Mouse (Mus musculus) limb, embryonic 12.5 days (tissue): Measurements from ENCODE around the gene Cd300a. TPM values are rescaled to one million over a fixed set of nuclear protein-coding genes. Genes with fewer than 3 reads are reported as not detected.

Source experiments
- ATAC-seq: fragments of 200-750 bp; cut with Nextera tagmentation; 2 replicates; pipeline ENCODE4 v1.8.0; 2017; ENCODE audit warnings: low read depth, moderate TSS enrichment; ENCODE audit not compliant: insufficient number of reproducible peaks, insufficient read depth, low FRiP score, low TSS enrichment
- H3K27ac ChIP-seq: fragments of 300-500 bp; sonication (generic); 2 replicates; pipeline ENCODE4 v1.5.1; 2016; ENCODE audit warnings: mild to moderate bottlenecking, moderate library complexity
- H3K27me3 ChIP-seq: fragments of 300-500 bp; sonication (generic); 2 replicates; pipeline ENCODE4 v1.6.1; 2016; ENCODE audit warnings: mild to moderate bottlenecking, moderate library complexity
- H3K36me3 ChIP-seq: fragments of 300-500 bp; sonication (generic); 2 replicates; pipeline ENCODE4 v1.6.1; 2016; ENCODE audit warnings: mild to moderate bottlenecking, moderate library complexity
- H3K4me1 ChIP-seq: fragments of 300-500 bp; sonication (generic); replicated peaks from 2 replicates; pipeline ENCODE4 v1.6.1; 2016
- H3K4me2 ChIP-seq: fragments of 300-500 bp; sonication (generic); 2 replicates; pipeline ENCODE4 v1.6.1; 2016; ENCODE audit warnings: mild to moderate bottlenecking, moderate library complexity
- H3K4me3 ChIP-seq: fragments of 300-500 bp; sonication (generic); replicated peaks from 2 replicates; pipeline ENCODE4 v1.5.1; 2016; ENCODE audit warnings: mild to moderate bottlenecking
- H3K9ac ChIP-seq: fragments of 300-500 bp; sonication (generic); replicated peaks from 2 replicates; pipeline ENCODE4 v1.6.1; 2016; ENCODE audit warnings: mild to moderate bottlenecking, moderate library complexity
- H3K9me3 ChIP-seq: fragments of 300-500 bp; sonication (generic); 2 replicates; pipeline ENCODE4 v1.6.1; 2016; ENCODE audit warnings: mild to moderate bottlenecking, moderate library complexity
- WGBS: fragments of 180-500 bp; shearing (Covaris S2); methylation state at CpG from one replicate; pipeline ENCODE4 v1.1.7; 2016; 5-methylcytosine and 5-hydroxymethylcytosine counted together
- polyA plus RNA-seq: library from polyadenylated mRNA; unstranded; fragments of >200 nt; fragmentation: Nextera tagmentation; extraction: Ambion mirVana; gene quantifications from 2 replicates; pipeline ENCODE4 v1.2.1, GENCODE M21; 2016

Gene Cd300a
- 0.70 and 0.88 TPM in 2 replicates for polyA plus RNA-seq

DNA sequence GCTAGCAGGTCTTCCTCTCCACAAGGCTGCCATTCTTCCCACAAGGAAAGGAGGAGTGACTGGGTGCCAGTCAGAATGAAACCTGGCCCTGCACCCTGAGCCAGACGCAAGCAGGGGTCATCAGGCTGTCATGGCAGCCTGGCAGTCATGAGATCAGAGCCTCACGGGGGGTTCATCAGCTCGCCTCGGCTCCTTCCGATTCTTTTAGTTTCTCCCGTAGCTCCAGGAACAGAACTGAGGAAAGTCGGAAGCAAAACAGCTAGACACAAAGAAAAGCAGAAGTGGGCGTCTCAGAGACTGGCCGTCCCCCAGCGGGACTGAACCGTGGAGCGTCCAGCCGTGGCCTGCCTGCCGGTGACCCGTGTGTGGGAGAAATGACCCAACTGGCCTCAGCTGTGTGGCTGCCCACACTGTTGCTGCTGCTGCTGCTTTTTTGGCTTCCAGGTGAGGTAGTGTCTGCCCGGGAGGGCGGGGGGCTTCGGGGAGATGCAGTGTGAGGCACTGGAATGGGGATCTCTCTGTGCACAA is at the start of gene Cd300a:
Gene Cd300a (plus strand): TSS at position 51 of the 528 bp plus-strand sequence.
- H3K9me3 ChIP-seq, result no peaks in the 10 kb centered on the region
- no peaks in the 10 kb centered on the region for H3K4me1 ChIP-seq
- H3K27me3 ChIP-seq, result 0 out of 2 replicates have a peak, but pooled peaks cover 3% of the 10 kb centered on the region
- 85% methylated on average over 18 of the region's 18 CpGs for WGBS
- no peaks in the 10 kb centered on the region for H3K36me3 ChIP-seq
- no peak within 1 kb of the TSS for H3K27ac ChIP-seq
- H3K4me2 ChIP-seq, result no peak within 1 kb of the TSS
- ATAC-seq, result no peak
- H3K4me3 ChIP-seq, result no peak within 1 kb of the TSS
- H3K9ac ChIP-seq, result no peak within 1 kb of the TSS

DNA sequence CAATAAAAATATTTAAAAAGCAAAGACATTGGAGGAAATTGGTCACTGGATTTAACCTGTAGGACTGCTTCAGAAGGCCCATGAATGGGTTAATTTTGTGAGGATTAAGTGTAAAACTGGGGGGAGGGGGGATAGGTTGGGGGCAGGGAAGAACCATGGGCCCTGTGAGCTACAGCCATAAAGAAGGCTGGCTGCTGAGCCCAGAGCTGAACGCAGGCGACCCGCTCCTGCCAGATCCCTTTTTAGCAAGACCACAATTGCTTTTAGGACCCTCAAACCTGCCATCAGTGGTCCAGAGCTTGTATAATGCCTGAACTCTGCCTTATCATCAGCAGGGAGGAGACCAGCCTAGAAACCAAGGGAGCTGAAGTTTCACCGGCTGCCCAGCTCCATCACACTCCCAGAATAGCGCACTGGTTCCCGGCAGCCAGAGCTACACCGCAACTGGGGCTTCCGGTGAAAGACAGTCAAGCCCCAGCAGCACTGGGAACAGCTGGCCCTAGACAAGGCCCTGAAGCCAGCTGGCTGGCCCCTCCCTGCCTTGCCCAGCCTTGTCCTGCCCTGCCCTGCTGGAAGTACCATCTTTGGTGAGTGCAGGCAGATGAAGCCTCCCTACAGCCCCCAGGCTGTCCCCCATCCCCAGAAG is 45.9 kb upstream of the Cd300a start:
- Histone ChIP-seq H3K4me1 (peaks cover 33% of the 10 kb centered on the region), H3K9me3 (peaks cover 6% of the 10 kb centered on the region; the same call in 1 of the 2 replicates), H3K27ac (peak overlapping the region; percentile 96), H3K9ac (peak overlapping the region; percentile 45; the same call in 1 of the 2 replicates), H3K4me3 (peak overlapping the region; percentile 11; the same call in 1 of the 2 replicates), H3K27me3 (no peaks in the 10 kb centered on the region), H3K36me3 (no peaks in the 10 kb centered on the region), H3K4me2 (peak overlapping the region; percentile 44)
- 3% methylated on average over 8 of the region's 8 CpGs for WGBS
- ATAC-seq, result peak; percentile 62

DNA sequence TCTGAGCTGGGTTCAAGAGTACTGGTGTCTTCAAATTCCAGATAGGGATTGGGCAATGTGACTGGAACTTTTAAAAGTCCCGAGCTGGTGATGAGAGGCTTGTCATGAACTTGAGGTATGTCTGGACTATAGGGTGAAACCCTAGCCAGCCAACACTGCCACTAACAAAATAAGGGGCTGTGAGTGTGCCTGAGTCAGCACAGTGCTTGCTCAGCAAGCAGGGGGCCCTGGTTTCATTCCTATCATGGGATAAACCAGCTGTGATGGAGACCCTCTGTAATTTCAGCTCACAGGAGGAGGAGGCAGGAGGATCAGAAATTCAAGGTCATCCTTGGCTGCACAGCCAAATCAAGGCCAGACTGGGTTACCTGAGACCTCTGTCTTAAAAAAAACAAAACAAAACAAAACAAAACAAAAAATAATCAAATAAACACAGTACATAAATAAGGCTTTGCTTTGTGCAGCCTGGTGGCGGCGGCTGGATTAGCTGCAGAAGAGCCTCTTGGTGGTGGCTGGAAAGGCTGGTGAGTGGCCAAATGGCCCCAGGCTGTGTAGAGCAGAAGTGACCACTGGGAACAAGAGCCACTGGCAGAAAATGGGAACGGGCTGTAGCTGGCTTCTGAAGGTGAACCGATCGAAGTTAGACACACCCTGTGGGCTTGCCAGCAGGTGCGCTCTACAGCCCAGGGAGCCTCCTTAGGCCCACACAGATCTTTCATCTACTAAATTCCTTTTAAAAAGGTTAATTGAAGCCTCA is 45.2 kb upstream of the Cd300a start:
- peak overlapping the region; percentile 45; the same call in 1 of the 2 replicates for H3K9ac ChIP-seq
- H3K4me1 ChIP-seq, result peaks cover 38% of the 10 kb centered on the region
- 60% methylated on average over 7 of the region's 7 CpGs for WGBS
- ATAC-seq, result 0 out of 2 replicates have a peak, but pooled peaks have one; percentile 13
- peak overlapping the region; percentile 96 for H3K27ac ChIP-seq
- H3K9me3 ChIP-seq, result peaks cover 6% of the 10 kb centered on the region; the same call in 1 of the 2 replicates
- H3K4me3 ChIP-seq, result 0 out of 2 replicates have a peak overlapping the region, but pooled peaks have one; percentile 11
- no peaks in the 10 kb centered on the region for H3K36me3 ChIP-seq
- no peaks in the 10 kb centered on the region for H3K27me3 ChIP-seq
- H3K4me2 ChIP-seq, result peak overlapping the region; percentile 44

GRCm38 (mm10) chr11:114846336-114846735 is 43.5 kb upstream of the Cd300a start:
- H3K36me3 ChIP-seq, result no peaks in the 10 kb centered on the region
- no peak for ATAC-seq
- no peak overlapping the region for H3K4me2 ChIP-seq
- H3K27ac ChIP-seq, result 0 out of 2 replicates have a peak overlapping the region, but pooled peaks have one; percentile 25
- H3K4me1 ChIP-seq, result peaks cover 50% of the 10 kb centered on the region
- H3K9ac ChIP-seq, result no peak overlapping the region
- H3K9me3 ChIP-seq, result no peaks in the 10 kb centered on the region
- no peak overlapping the region for H3K4me3 ChIP-seq
- H3K27me3 ChIP-seq, result no peaks in the 10 kb centered on the region
- 68% methylated on average over 4 of the region's 4 CpGs for WGBS

- 75% methylated on average over 5 of the region's 5 CpGs for WGBS
- no peak overlapping the region for H3K4me3 ChIP-seq
- ATAC-seq, result no peak
- no peaks in the 10 kb centered on the region for H3K9me3 ChIP-seq
- H3K27ac ChIP-seq, result 0 out of 2 replicates have a peak overlapping the region, but pooled peaks have one; percentile 25
- no peak overlapping the region for H3K9ac ChIP-seq
- no peaks in the 10 kb centered on the region for H3K36me3 ChIP-seq
- H3K27me3 ChIP-seq, result no peaks in the 10 kb centered on the region
- no peak overlapping the region for H3K4me2 ChIP-seq
- peaks cover 50% of the 10 kb centered on the region for H3K4me1 ChIP-seq
Observed at GRCm38 (mm10) chr11:114847008-114847407, 42.8 kb upstream of the Cd300a start.

GRCm38 (mm10) chr11:114849572-114849971 is 40.3 kb upstream of the Cd300a start:
- Histone ChIP-seq H3K4me1 (peaks cover 51% of the 10 kb centered on the region), H3K9me3 (no peaks in the 10 kb centered on the region), H3K36me3 (no peaks in the 10 kb centered on the region), H3K9ac (peak overlapping the region; percentile 28; the same call in 1 of the 2 replicates), H3K27me3 (no peaks in the 10 kb centered on the region), H3K4me3 (no peak overlapping the region; the same call in 1 of the 2 replicates), H3K27ac (0 out of 2 replicates have a peak overlapping the region, but pooled peaks have one; percentile 64), H3K4me2 (peak overlapping the region; percentile 95)
- no peak for ATAC-seq
- 10% methylated on average over 2 of the region's 2 CpGs for WGBS

DNA sequence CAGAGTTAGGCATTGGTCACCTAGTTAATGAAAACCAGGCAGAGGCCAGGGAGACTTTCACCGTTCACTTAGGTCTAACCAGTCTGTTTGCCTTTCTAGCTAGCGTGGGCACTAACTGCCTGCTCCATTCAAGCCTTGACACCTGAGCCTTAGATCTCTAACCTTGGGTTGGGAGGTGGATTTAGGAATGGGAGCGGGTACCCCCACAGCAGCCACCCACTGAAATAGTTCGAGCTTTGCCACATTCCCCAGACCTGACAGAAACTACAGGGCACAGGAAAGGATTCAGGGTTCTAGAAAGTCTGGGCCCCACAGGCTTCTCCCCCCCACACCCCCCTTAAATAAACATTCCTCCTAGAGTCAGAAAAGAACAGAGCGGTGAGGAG is 39.8 kb upstream of the Cd300a start:
- no peaks in the 10 kb centered on the region for H3K36me3 ChIP-seq
- no peak for ATAC-seq
- H3K27ac ChIP-seq, result peak overlapping the region; percentile 64
- H3K4me3 ChIP-seq, result peak overlapping the region; percentile 85
- H3K27me3 ChIP-seq, result no peaks in the 10 kb centered on the region
- peak overlapping the region; percentile 28; the same call in 1 of the 2 replicates for H3K9ac ChIP-seq
- H3K4me2 ChIP-seq, result peak overlapping the region; percentile 95
- H3K4me1 ChIP-seq, result peaks cover 50% of the 10 kb centered on the region
- H3K9me3 ChIP-seq, result no peaks in the 10 kb centered on the region
- WGBS, result 2% methylated on average over 5 of the region's 5 CpGs

DNA sequence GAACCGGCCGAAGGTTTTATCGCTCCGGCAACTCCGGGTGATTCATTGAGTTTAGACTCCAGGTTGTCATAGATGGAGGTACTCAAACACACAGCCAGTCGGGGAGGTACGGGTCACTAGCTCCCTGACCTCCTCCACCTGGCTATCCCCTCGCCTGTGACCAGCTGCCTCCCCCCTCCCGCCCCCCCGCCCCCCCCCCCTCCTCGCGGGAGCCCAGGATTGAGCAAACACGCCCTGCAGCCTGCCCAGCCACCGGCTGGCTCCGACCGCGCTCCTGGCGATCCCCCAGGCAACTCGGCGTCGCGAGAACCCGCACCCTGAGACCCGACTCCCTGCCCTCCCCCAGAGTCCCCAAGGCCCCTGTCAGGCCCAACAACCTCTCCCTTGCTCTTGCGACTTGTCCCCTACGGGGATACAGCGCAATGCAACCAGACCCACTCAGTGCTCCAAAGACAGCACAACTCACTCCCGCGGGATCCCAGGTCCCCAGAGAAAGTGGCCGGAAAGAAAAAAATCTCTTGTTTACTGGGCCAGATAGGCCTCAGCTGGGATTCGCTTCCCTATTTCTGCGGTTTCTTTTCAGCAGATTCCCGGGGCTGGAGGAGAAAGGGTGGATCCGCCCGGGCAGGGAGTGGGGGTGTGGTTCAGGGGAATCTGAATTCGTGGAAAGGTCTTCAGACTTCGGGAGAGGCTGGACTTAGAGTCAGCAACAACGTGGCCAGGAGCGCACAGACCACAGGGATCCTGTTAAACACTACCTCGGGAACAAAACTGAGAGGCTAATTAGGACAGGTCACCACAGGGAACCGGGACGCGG is 39.2 kb upstream of the Cd300a start, which contains the start of gene Gprc5c:
Gene Gprc5c (plus strand): TSS at position 701 of the 817 bp plus-strand sequence.
- under 1% methylated on average over 37 of the region's 43 CpGs for WGBS
- Histone ChIP-seq H3K4me2 (peak within 1 kb of the TSS; percentile 95), H3K4me1 (peaks cover 49% of the 10 kb centered on the region), H3K9me3 (no peaks in the 10 kb centered on the region), H3K27me3 (no peaks in the 10 kb centered on the region), H3K9ac (peak within 1 kb of the TSS; percentile 94), H3K36me3 (no peaks in the 10 kb centered on the region), H3K4me3 (peak within 1 kb of the TSS; percentile 85), H3K27ac (peak within 1 kb of the TSS; percentile 98)
- 0 out of 2 replicates have a peak, but pooled peaks have one; percentile 1 for ATAC-seq

GRCm38 (mm10) chr11:114851269-114851607 is 38.6 kb upstream of the Cd300a start:
- Histone ChIP-seq H3K27me3 (no peaks in the 10 kb centered on the region), H3K4me2 (peak overlapping the region; percentile 95), H3K4me3 (peak overlapping the region; percentile 85), H3K9me3 (no peaks in the 10 kb centered on the region), H3K36me3 (no peaks in the 10 kb centered on the region), H3K9ac (peak overlapping the region; percentile 94), H3K4me1 (peaks cover 49% of the 10 kb centered on the region), H3K27ac (peak overlapping the region; percentile 98)
- ATAC-seq, result no peak
- 1% methylated on average over 27 of the region's 27 CpGs for WGBS

GRCm38 (mm10) chr11:114851608-114852310 is 38.1 kb upstream of the Cd300a start:
- Histone ChIP-seq H3K9ac (peak overlapping the region; percentile 94), H3K4me2 (peak overlapping the region; percentile 95), H3K27ac (peak overlapping the region; percentile 98), H3K9me3 (no peaks in the 10 kb centered on the region), H3K4me3 (peak overlapping the region; percentile 85), H3K4me1 (peaks cover 44% of the 10 kb centered on the region), H3K27me3 (no peaks in the 10 kb centered on the region), H3K36me3 (0 out of 2 replicates have a peak, but pooled peaks cover 2% of the 10 kb centered on the region)
- peak; percentile 53; the same call in 1 of the 2 replicates for ATAC-seq
- under 1% methylated on average over 65 of the region's 65 CpGs for WGBS
